In the genomic region with DNA sequence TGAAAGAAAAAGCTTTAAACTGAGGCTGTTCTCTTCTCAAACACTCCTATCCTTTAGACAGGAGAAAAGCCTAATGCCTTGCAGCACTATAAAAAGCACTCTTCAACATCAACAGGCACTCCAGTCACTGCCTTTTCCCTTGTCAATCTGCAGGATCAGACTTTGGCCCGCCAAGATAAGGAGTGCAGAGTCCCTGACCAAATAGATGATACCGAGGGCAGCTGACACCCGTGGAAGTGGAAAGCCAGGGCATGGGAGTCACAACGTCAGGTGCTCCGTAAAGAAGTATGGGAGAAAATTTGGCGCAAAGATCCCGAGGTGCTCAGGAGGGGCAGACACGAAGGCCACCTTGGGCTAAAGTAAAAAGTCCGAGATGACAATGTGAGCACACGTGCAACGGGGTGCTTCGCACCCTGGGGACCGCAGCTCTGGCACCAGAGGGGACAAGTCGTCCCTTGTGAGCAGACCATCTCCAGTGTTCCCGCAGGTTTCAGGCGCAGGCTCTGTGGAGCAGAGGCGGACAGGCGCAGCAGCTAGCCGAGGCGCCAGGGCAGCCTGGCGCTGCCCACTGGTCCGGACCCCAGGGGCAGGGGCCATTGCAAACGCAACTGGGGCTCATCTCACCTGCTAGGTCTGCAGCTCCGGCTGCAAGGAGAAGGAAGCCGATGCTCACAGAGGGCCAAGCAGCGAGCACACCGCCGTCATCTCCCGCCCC, we compare ENCODE assay signal across 8 mouse cellular contexts. TPM values are rescaled to one million over a fixed set of nuclear protein-coding genes. Genes with fewer than 3 reads are reported as not detected.
DNase-seq lines count a peak whose midpoint lies in the region; ATAC-seq and TF ChIP-seq lines count a peak whose summit lies in the region.

No protein-coding gene starts in this region.

- H3K9me3 ChIP-seq in hindbrain, embryonic 15.5 days: no peaks in the 10 kb centered on the region

- intact Hi-C loops in left cerebral cortex, postnatal 36 days (cut with DNase I): no loop called here

- DNase-seq in frontal cortex, postnatal 36 days (ENCODE audit: low spot score in 2 of 2): no peak
- no peak for DNase-seq in testis, postnatal 14 days (ENCODE audit: low spot score)
- DNase-seq in left cerebral cortex, postnatal 36 days (ENCODE audit: low spot score in 2 of 2): no peak

- peak overlapping the region; percentile 75 for H3K4me2 ChIP-seq in hindbrain, embryonic 15.5 days

- peak; percentile 51 for ATAC-seq in frontal cortex, adult (ENCODE audit: low TSS enrichment)
- no peak for ATAC-seq in hindbrain, embryonic 15.5 days (ENCODE audit: low FRiP score, low read depth)
- peak; percentile 39 for ATAC-seq in megakaryocyte-erythroid progenitor cell, adult 5-6 weeks (replicated peaks; ENCODE audit: low FRiP score, low TSS enrichment, poor library complexity, severe bottlenecking)
- ATAC-seq in activated CD4-positive, CD25-positive, alpha-beta regulatory T cell, adult 4 months: no peak

- no peaks in the 10 kb centered on the region for H3K36me3 ChIP-seq in testis, adult 2 months (ENCODE audit: control insufficient read depth, insufficient read depth, low read length)
- no peaks in the 10 kb centered on the region for H3K36me3 ChIP-seq in hindbrain, embryonic 15.5 days

- no peak overlapping the region for H3K27ac ChIP-seq in testis, adult 2 months (ENCODE audit: control insufficient read depth, insufficient read depth, low read depth, low read length)
- H3K27ac ChIP-seq in hindbrain, embryonic 15.5 days (replicated peaks): peak overlapping the region; percentile 86

- WGBS in hindbrain, embryonic 15.5 days: 2% methylated on average over 28 of the region's 29 CpGs

- TF ChIP-seq CTCF in testis, adult 2 months (IDR thresholded peaks at IDR 0.05; ENCODE audit: control insufficient read depth, insufficient read depth, insufficient replicate concordance, low read depth, low read length): no peak

- peaks cover 5% of the 10 kb centered on the region; the same call in 1 of the 2 replicates for H3K4me1 ChIP-seq in testis, adult 2 months (ENCODE audit: control insufficient read depth, insufficient read depth, low read length)
- peaks cover 9% of the 10 kb centered on the region; the same call in 1 of the 2 replicates for H3K4me1 ChIP-seq in hindbrain, embryonic 15.5 days (replicated peaks)

- H3K27me3 ChIP-seq in testis, adult 2 months (ENCODE audit: control insufficient read depth, insufficient read depth, low read length): no peaks in the 10 kb centered on the region
- H3K27me3 ChIP-seq in hindbrain, embryonic 15.5 days: no peaks in the 10 kb centered on the region

- peak overlapping the region; percentile 58 for H3K9ac ChIP-seq in hindbrain, embryonic 15.5 days

- peak overlapping the region; percentile 81 for H3K4me3 ChIP-seq in testis, adult 2 months (ENCODE audit: control insufficient read depth, low read depth, low read length)
- H3K4me3 ChIP-seq in hindbrain, embryonic 15.5 days: peak overlapping the region; percentile 54

- no peak for TF ChIP-seq POLR2A in testis, adult 2 months (IDR thresholded peaks at IDR 0.05; ENCODE audit: control insufficient read depth, low read depth, low read length)

RNA-seq across cellular contexts. Expression of a gene that starts 0.6 kb away (rescaled TPM):
- polyA plus RNA-seq in testis, adult 2 months (2012; rRNA removed): 1.1 and 1.4 TPM in 2 replicates
- polyA plus RNA-seq in hindbrain, embryonic 15.5 days (2015; fragmentation: Nextera tagmentation; extraction: Ambion mirVana): 14.1 and 14.4 TPM in 2 replicates
- total RNA-seq in megakaryocyte-erythroid progenitor cell, adult 5-6 weeks (2014; fragmentation: Nextera tagmentation): 4.7 and 8.0 TPM in 2 replicates
- 4.5 and 7.8 TPM in 2 replicates for total RNA-seq in megakaryocyte-erythroid progenitor cell, adult 5-6 weeks (2017)
- 10 to 100 TPM; 15.1 to 19.5 TPM for polyA plus RNA-seq in activated CD4-positive, CD25-positive, alpha-beta regulatory T cell, adult 4 months (2017; shearing (Covaris generic))
- total RNA-seq in left cerebral cortex, postnatal 36 days (2021): 10 to 100 TPM; 37.9 to 41.7 TPM

Comparison
In these comparisons a context has a peak if more than half of its experiments do, and no peak if none do; other contexts are left out.
1. ATAC-seq: peak in frontal cortex, adult (single experiment) and megakaryocyte-erythroid progenitor cell, adult 5-6 weeks (single experiment); none in hindbrain, embryonic 15.5 days (single experiment) and activated CD4-positive, CD25-positive, alpha-beta regulatory T cell, adult 4 months (single experiment).